Mouse (Mus musculus) E14TG2a.4 (cell line): ENCODE results near the gene Lsamp.

Source experiments
- CTCF ChIP-seq: conservative IDR thresholded peaks from 2 replicates; pipeline ENCODE4 v1.5.1; 2014; ENCODE audit warnings: low read length
- NANOG ChIP-seq: IDR thresholded peaks from 2 replicates; pipeline ENCODE4 v1.6.1; 2014; ENCODE audit warnings: borderline replicate concordance, low read length, mixed read lengths

DNA sequence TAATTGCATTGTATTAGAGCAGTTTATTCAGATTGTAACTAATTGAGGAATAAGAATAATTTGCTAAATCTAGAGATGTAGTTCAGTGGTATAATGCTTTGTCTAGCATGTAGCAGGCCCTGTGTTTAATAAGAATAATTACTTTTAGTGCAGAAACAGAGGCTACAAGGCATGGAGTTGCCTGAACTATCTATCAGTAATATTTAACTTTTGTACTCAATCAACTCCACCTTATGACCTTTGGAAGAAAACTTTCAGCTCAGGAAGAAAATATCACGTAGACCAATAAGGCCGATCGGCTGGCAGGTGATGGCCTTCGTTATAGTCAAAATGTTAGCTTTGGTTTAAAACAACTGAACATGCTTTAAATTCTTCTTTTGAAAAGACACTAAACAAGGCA is 946.4 kb downstream of the Lsamp start:
- TF ChIP-seq CTCF (no peak), NANOG (no peak)
